In the genomic region with DNA sequence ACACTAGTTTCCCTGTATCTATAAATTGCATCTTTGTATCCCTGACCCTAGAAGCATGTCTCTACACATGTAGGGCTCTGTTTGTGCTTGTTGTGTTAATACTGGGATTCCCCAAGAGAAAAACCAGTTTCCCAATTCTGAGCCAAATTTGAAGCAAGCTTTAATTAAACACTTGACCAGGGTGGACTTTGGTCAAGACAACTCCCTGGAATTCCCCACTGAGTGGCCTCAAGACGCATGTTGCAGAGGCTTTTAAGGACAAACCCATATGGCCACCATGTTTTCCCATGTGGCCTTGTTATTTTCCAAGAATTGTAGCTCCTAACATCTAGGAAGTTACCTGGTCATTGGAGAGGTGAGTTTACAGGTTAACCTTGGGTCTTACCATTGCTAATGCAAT, we compare ENCODE assay signal across 22 mouse cellular contexts.
"Had no signal": no experiment of that assay in that cellular context is flagged by ENCODE, and none has a peak within 500 bp of the region (broad histone marks: within the 10 kb centered on the region; RNA-seq: fewer than 3 reads in every experiment).

No protein-coding gene starts in this region.

- H3K27me3 ChIP-seq: heart, embryonic 13.5 days; heart, embryonic 15.5 days; hindbrain, embryonic 13.5 days; hindbrain, embryonic 15.5 days; kidney, embryonic 15.5 days; limb, embryonic 13.5 days; limb, embryonic 15.5 days; liver, embryonic 12.5 days had no signal

- H3K4me2 ChIP-seq: heart, embryonic 11.5 days; heart, embryonic 13.5 days; heart, embryonic 15.5 days; hindbrain, embryonic 13.5 days; hindbrain, embryonic 15.5 days; kidney, embryonic 15.5 days; limb, embryonic 13.5 days; limb, embryonic 15.5 days; liver, embryonic 12.5 days had no signal

- H3K9ac ChIP-seq: forebrain, postnatal 0 days; heart, embryonic 13.5 days; heart, embryonic 15.5 days; hindbrain, embryonic 13.5 days; hindbrain, embryonic 15.5 days; kidney, embryonic 15.5 days; limb, embryonic 13.5 days; limb, embryonic 15.5 days; liver, embryonic 12.5 days; liver, embryonic 14.5 days had no signal

- DNase-seq: forebrain, postnatal 0 days; gastrocnemius, postnatal 10 days; gastrocnemius, postnatal 36 days; heart, adult 2 months; heart, postnatal 14 days; heart, postnatal 36 days; kidney, postnatal 10 days; kidney, postnatal 25 days; layer of hippocampus, adult 9-11 months; layer of hippocampus, postnatal 36 days had no signal

- H3K27ac ChIP-seq: heart, adult 2 months; heart, embryonic 13.5 days; heart, embryonic 15.5 days; hindbrain, embryonic 13.5 days; hindbrain, embryonic 15.5 days; hindbrain, postnatal 0 days; kidney, embryonic 15.5 days; limb, embryonic 13.5 days; limb, embryonic 15.5 days; liver, embryonic 12.5 days; liver, embryonic 14.5 days had no signal

- H3K36me3 ChIP-seq: heart, embryonic 13.5 days; heart, embryonic 15.5 days; hindbrain, embryonic 13.5 days; limb, embryonic 13.5 days; liver, embryonic 12.5 days had no signal

- H3K4me1 ChIP-seq: hindbrain, embryonic 15.5 days had no signal

- H3K9me3 ChIP-seq: heart, embryonic 15.5 days had no signal

- ATAC-seq: forebrain, postnatal 0 days; hindbrain, postnatal 0 days; intestine, embryonic 16.5 days; liver, embryonic 12.5 days had no signal

- H3K4me3 ChIP-seq: heart, adult 2 months; heart, embryonic 13.5 days; heart, embryonic 15.5 days; hindbrain, embryonic 13.5 days; hindbrain, embryonic 15.5 days; kidney, embryonic 15.5 days; limb, embryonic 13.5 days; limb, embryonic 15.5 days; liver, embryonic 12.5 days had no signal
